Mouse (Mus musculus) gastrocnemius, adult 8-10 months (tissue): ENCODE data around the gene Tbx6. TPM values are rescaled to one million over a fixed set of nuclear protein-coding genes. Genes with fewer than 3 reads are reported as not detected.

ENCODE experiments used
- DNase-seq, 2 experiments: peaks; one replicate each; pipeline ENCODE4 v3.0.0; 2022; ENCODE audit warnings: low spot score in 2 of 2
- total RNA-seq, 4 experiments: library from RNA; stranded (reverse); gene quantifications; 2 replicates each; pipeline ENCODE4 v1.2.4; 2022

The Tbx6 gene
- total RNA-seq, 4 experiments from 2014 or later: 0.17 to 0.48 (median 0.40) TPM

GRCm38 (mm10) chr7:126815726-126816222 is 34.5 kb downstream of the Tbx6 start:
- no peak for DNase-seq

- no peak for DNase-seq
These were observed 35.2 kb downstream of the Tbx6 start for GRCm38 (mm10) chr7:126816494-126816893.

- DNase-seq: no peak
These were observed 36.3 kb downstream of the Tbx6 start for GRCm38 (mm10) chr7:126817595-126817994.

- no peak for DNase-seq
These were observed 37.5 kb downstream of the Tbx6 start for GRCm38 (mm10) chr7:126818818-126819217.

- peak; percentile 70 to 73 for DNase-seq
These were observed 40.7 kb downstream of the Tbx6 start for GRCm38 (mm10) chr7:126821835-126822511.

- DNase-seq: no peak
These were observed 41.5 kb downstream of the Tbx6 start for GRCm38 (mm10) chr7:126822741-126823140.

- DNase-seq: no peak
These were observed 42.0 kb downstream of the Tbx6 start for GRCm38 (mm10) chr7:126823202-126823711.

GRCm38 (mm10) chr7:126823940-126824339 is 42.7 kb downstream of the Tbx6 start:
- DNase-seq: no peak

- no peak for DNase-seq
These were observed 44.1 kb downstream of the Tbx6 start for GRCm38 (mm10) chr7:126825403-126825802.

GRCm38 (mm10) chr7:126825952-126826351 is 44.7 kb downstream of the Tbx6 start:
- no peak for DNase-seq

- DNase-seq: no peak
These were observed 50.3 kb downstream of the Tbx6 start, which contains the start of gene 4930451I11Rik for GRCm38 (mm10) chr7:126831539-126831938. Gene 4930451I11Rik, minus strand, starts transcription at chr7:126831639.

- peak; percentile 50 to 58 for DNase-seq
These were observed 50.8 kb downstream of the Tbx6 start for GRCm38 (mm10) chr7:126832036-126832598.

GRCm38 (mm10) chr7:126833294-126833693 is 52.0 kb downstream of the Tbx6 start:
- DNase-seq: no peak

Other genes starting within 250 kb of the Tbx6 start
- 100 to 1,000 TPM; 151 to 172 (median 160) TPM for gene Eif3c, start 215.1 kb upstream of the Tbx6 start, total RNA-seq
- gene Apobr, start 196.5 kb upstream of the Tbx6 start, total RNA-seq: under 1 TPM; 0.15 to 0.94 (median 0.29) TPM
- 10 to 100 TPM in 3 of 4 experiments, 1 to 10 TPM in 1; 9.0 to 14.7 (median 12.6) TPM for gene Cln3, start 195.7 kb upstream of the Tbx6 start, total RNA-seq
- not detected for gene Il27, start 186.5 kb upstream of the Tbx6 start, total RNA-seq
- gene Nupr1, start 150.6 kb upstream of the Tbx6 start, total RNA-seq: 1 to 10 TPM; 3.5 to 6.7 (median 4.7) TPM
- gene Sgf29, start 132.2 kb upstream of the Tbx6 start, total RNA-seq: 10 to 100 TPM; 26.7 to 43.5 (median 34.7) TPM
- 10 to 100 TPM in 2 of 4 experiments, 1 to 10 TPM in 2; 5.9 to 17.4 (median 10.6) TPM for gene Sult1a1, start 105.1 kb upstream of the Tbx6 start, total RNA-seq
- gene Bola2, start 86.1 kb upstream of the Tbx6 start, total RNA-seq: 10 to 100 TPM; 31.9 to 44.1 (median 39.4) TPM
- gene Slx1b, start 85.7 kb upstream of the Tbx6 start, total RNA-seq: 1 to 10 TPM; 2.3 to 2.8 (median 2.6) TPM
- 1 to 10 TPM; 1.3 to 5.9 (median 3.1) TPM for gene Coro1a, start 73.7 kb upstream of the Tbx6 start, total RNA-seq
- gene Mapk3, start 21.9 kb upstream of the Tbx6 start, total RNA-seq: 10 to 100 TPM; 16.2 to 20.6 (median 18.6) TPM
- gene Gdpd3, start 15.1 kb upstream of the Tbx6 start, total RNA-seq: under 1 TPM in 1 of 4 experiments, not detected in 3; 0.88 TPM
- gene Ypel3, start 4.5 kb upstream of the Tbx6 start, total RNA-seq: 100 to 1,000 TPM in 1 of 4 experiments, 10 to 100 TPM in 3; 91.2 to 105 (median 95.6) TPM
- 10 to 100 TPM; 23.1 to 26.0 (median 24.8) TPM for gene Ppp4c, start 11.0 kb downstream of the Tbx6 start, total RNA-seq
- gene Fam57b, start 16.2 kb downstream of the Tbx6 start, total RNA-seq: 10 to 100 TPM; 49.5 to 78.2 (median 66.4) TPM
- gene 4930451I11Rik, start 50.2 kb downstream of the Tbx6 start, total RNA-seq: not detected
- gene Doc2a, start 65.9 kb downstream of the Tbx6 start, total RNA-seq: not detected
- 1 to 10 TPM; 4.1 to 9.6 (median 5.1) TPM for gene Hirip3, start 80.5 kb downstream of the Tbx6 start, total RNA-seq
- gene Ino80e, start 80.9 kb downstream of the Tbx6 start, total RNA-seq: 10 to 100 TPM in 3 of 4 experiments, 1 to 10 TPM in 1; 10.0 to 11.1 (median 10.5) TPM
- 10 to 100 TPM; 18.6 to 20.9 (median 20.0) TPM for gene Taok2, start 103.2 kb downstream of the Tbx6 start, total RNA-seq
- gene Tmem219, start 141.4 kb downstream of the Tbx6 start, total RNA-seq: 10 to 100 TPM in 3 of 4 experiments, 1 to 10 TPM in 1; 9.3 to 13.4 (median 12.0) TPM
- gene Kctd13, start 147.4 kb downstream of the Tbx6 start, total RNA-seq: 1 to 10 TPM; 1.2 to 4.0 (median 2.7) TPM
- gene Asphd1, start 168.1 kb downstream of the Tbx6 start, total RNA-seq: not detected
- 1 to 10 TPM in 1 of 4 experiments, under 1 TPM in 3; 0.19 to 1.1 (median 0.51) TPM for gene Sez6l2, start 169.1 kb downstream of the Tbx6 start, total RNA-seq
- gene Cdipt, start 194.4 kb downstream of the Tbx6 start, total RNA-seq: 10 to 100 TPM; 27.4 to 34.9 (median 33.3) TPM
- under 1 TPM in 1 of 4 experiments, not detected in 3; 0.24 TPM for gene Cdiptos, start 194.6 kb downstream of the Tbx6 start, total RNA-seq
- gene Mvp, start 233.1 kb downstream of the Tbx6 start, total RNA-seq: 10 to 100 TPM; 26.7 to 48.3 (median 34.8) TPM
- under 1 TPM in 1 of 4 experiments, not detected in 3; 0.67 TPM for gene Pagr1b, start 235.0 kb downstream of the Tbx6 start, total RNA-seq
- 10 to 100 TPM in 1 of 4 experiments, 1 to 10 TPM in 3; 1.3 to 17.6 (median 5.2) TPM for gene Pagr1a, start 235.9 kb downstream of the Tbx6 start, total RNA-seq
- gene Gm42742, start 239.6 kb downstream of the Tbx6 start, total RNA-seq: 10 to 100 TPM in 3 of 4 experiments, 1 to 10 TPM in 1; 4.0 to 20.7 (median 14.7) TPM
- gene Prrt2, start 239.7 kb downstream of the Tbx6 start, total RNA-seq: under 1 TPM in 3 of 4 experiments, not detected in 1; 0.31 to 0.72 (median 0.65) TPM
- gene Maz, start 245.6 kb downstream of the Tbx6 start, total RNA-seq: 10 to 100 TPM; 67.1 to 73.4 (median 72.5) TPM